Mouse (Mus musculus): ENCODE data around the gene Dnajb6.

DNA sequence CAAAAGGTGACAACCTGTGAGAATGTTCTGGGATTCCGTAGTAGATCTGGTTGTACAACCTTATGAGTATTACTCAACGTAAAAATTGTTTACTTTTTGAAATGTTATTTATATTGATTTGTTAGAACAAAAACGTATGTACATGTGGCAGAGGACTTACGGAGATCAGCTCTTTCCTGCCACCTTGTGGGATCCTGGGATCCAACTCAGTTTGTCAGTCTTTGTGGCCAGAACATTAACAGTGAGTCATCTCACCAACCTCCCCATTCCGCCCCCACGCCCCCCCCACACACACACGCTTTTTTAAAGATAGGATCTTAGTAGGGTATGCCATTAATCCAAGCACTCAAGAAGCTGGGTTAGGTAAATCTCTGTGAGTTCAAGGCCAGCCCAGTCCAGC lies 47.1 kb upstream of the Dnajb6 start:
- no peak for TF ChIP-seq CTCF (conservative IDR thresholded peaks at IDR 0.05; ENCODE audit: insufficient read depth, insufficient read length, low read depth, low read length)
- TF ChIP-seq POLR2A (IDR thresholded peaks at IDR 0.05; ENCODE audit: low read depth, low read length) = no peak
